Mouse (Mus musculus) erythroblast, embryonic 14.5 days (primary cell): ENCODE data around the gene Hoxb6.

Experiments
- GATA1 ChIP-seq: IDR thresholded peaks from 2 replicates; pipeline ENCODE4 v1.6.1; 2012; ENCODE audit warnings: low read length, inconsistent platforms, mixed read lengths
- TAL1 ChIP-seq: IDR thresholded peaks from 3 replicates; pipeline ENCODE4 v1.6.1; 2012; ENCODE audit warnings: low read length, inconsistent platforms, mixed read lengths

DNA sequence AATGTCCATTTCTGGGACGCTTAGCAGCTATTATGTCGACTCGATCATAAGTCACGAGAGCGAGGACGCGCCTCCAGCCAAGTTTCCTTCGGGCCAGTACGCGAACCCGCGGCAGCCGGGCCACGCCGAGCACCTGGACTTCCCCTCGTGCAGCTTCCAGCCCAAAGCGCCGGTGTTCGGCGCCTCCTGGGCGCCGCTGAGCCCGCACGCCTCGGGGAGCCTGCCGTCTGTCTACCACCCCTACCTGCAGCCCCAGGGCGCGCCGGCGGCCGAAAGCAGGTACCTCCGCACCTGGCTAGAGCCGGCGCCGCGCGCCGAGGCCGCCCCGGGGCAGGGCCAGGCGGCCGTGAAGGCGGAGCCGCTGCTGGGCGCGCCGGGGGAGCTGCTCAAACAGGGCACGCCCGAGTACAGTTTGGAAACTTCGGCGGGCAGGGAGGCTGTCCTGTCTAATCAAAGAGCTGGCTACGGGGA lies 20.7 kb upstream of the Hoxb6 start:
- no peak for TF ChIP-seq GATA1
- TF ChIP-seq TAL1 = no peak
